Mouse (Mus musculus) heart, postnatal 14 days (tissue): Measurements from ENCODE around the gene Itga6. TPM values are rescaled to one million over a fixed set of nuclear protein-coding genes. Genes with fewer than 3 reads are reported as not detected.

Source experiments
- DNase-seq, 2 experiments: peaks; one replicate each; pipeline ENCODE4 v3.0.0; 2021 to 2022
- intact Hi-C: fragments of 180-260 bp; cut with DNase I; formaldehyde crosslinking; loops from one replicate; pipeline ENCODE4 v1.15.1; 2025
- total RNA-seq, 2 experiments: library from RNA; stranded (reverse); gene quantifications; 2 replicates each; pipeline ENCODE4 v1.2.3; 2021

Gene Itga6
- total RNA-seq, 2 experiments from 2014 or later = 79.2 to 80.7 TPM

GRCm38 (mm10) chr2:71790752-71791151 lies 45.3 kb downstream of the Itga6 start:
- no peak for DNase-seq
- intact Hi-C loops = no loop called here

- intact Hi-C loops = no loop called here
These were observed 45.8 kb downstream of the Itga6 start for GRCm38 (mm10) chr2:71791203-71791602.

DNA sequence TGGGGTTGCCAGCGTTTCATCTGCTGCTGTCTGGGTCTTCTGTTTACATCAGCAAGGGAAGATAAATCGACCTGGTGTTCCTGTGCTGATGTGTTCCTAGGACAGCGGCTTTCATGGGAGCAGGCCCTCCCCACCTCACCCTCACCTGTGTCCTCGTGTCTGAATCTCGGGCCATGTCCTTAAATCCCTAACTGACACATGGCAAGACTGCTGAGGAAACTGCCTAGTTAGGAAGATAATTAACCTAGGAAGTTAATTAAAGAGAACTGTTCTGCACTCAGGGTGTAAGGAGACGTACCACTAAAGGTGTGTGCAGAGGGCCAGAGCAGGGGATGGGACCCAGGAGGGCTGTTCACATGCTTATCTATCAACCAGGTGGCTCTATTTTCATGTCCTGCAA lies 48.7 kb downstream of the Itga6 start:
- DNase-seq = no peak
- intact Hi-C loops = no loop called here

More at GRCm38 (mm10) chr2:71791203-71791602, 45.8 kb downstream of the Itga6 start:
- no peak for DNase-seq

DNA sequence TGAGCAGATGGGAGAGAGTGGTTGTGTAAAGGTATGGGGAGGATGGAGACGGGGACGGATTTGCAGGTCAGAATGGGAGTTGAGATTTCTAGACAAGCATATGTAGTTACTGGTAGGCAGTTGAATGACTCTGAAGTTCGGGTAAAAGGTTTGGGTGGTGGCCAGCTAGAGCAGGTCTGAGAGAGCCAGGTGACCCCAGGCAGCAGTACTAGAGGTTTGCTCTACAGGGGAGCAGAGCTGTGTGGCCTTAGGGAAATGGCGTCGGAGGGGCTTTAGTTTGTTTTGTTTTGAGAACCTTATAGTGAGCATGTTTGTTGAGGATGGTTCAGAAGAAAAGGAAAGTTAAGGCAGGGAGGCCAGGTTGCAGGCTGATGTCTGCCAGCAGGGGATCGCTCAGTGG lies 51.4 kb downstream of the Itga6 start:
- intact Hi-C loops = no loop called here
- no peak for DNase-seq

GRCm38 (mm10) chr2:71800798-71801197 lies 55.4 kb downstream of the Itga6 start:
- DNase-seq = no peak
- intact Hi-C loops = no loop called here

GRCm38 (mm10) chr2:71801691-71802090 lies 56.3 kb downstream of the Itga6 start:
- intact Hi-C loops = no loop called here
- no peak for DNase-seq

GRCm38 (mm10) chr2:71802131-71802530 lies 56.7 kb downstream of the Itga6 start:
- intact Hi-C loops = no loop called here
- no peak for DNase-seq

DNA sequence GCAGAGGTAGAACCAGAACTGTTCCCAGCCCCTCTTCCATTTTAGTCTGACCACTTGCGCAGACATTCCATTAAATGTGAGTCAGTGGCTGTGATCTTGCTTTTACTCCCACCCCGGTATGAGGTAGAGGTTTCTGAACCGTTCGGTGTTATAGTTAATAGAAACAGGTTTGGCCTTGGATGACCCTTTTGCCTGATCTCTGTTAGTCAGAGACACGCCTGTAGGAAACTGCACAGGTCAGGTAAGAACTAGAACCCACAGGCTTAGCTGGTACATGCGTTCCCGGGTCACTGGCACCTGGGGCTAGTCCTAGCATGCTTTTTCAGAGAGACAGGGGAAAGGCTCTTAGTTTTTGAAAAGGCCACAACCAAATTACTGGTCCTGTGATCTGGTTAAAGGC lies 59.7 kb downstream of the Itga6 start:
- intact Hi-C loops = no loop called here
- no peak for DNase-seq

DNA sequence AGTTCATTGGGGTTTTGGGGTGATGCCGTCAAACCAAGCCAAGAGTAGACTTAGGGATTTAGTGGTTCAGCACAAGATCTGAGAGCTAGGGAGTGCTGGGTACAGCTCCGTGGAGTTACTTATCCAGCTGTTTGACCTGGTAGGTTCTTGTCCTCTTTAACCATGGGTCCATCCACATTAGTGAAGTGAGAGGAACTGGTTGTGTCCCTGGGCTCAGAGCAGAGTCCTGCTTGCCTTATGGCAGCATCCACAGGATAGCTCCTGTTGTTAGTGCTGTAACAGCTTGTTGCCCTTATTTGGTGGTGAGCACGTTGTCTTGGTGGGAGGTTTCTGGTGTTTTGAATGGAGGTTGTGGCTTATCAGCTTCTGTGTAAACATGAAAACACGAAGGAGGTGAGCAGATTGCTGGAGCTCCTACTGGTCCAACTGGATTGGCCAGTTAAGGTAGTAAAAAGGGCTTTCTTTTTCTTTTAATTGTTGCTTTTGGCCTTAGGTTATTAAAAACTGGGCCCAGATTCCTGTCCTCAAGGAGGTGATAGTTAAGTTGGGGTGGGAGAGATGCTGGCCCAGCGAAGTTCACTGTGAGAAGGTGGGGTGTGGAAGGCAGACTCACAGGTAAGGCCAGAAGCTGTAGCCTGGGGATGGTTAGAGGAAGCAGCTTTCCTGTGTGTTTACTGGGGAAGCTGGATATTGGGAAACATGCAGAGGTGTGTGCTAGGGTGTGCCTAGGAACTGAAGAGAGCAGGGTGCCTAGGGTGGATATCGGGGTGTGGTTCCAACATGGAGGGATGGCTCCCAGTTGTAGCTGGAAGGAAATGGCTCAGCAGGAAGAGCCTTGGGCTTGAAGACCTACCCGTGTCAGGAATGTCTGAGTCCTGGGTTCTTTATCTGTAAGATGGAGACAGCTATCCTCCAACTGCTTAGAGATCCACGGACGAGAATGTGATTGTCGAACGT lies 60.5 kb downstream of the Itga6 start:
- no peak for DNase-seq
- intact Hi-C loops = no loop called here

- intact Hi-C loops = no loop called here
- DNase-seq = no peak
These were observed 64.0 kb downstream of the Itga6 start for GRCm38 (mm10) chr2:71809289-71809860.

DNA sequence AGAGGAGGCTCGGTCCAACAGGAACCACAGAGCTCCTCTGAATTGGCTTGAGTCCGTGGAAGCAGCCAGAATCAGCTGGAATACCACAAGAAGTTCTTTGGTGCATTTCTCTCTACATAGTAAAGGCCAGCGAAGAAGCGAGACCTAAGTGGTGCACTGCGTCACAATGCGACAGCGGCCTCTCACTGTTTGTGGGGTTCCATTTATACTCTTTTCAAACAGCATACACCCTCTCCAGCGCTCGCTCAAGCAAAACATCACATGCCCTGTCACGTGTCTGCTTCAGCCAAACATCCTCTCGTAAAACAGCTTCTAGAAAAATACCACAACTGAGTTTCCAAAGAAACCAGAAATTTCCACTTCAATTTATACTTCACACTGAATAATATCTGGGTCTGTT lies 64.6 kb downstream of the Itga6 start:
- no peak for DNase-seq
- intact Hi-C loops = loop anchor here (5.0 to 10.0 kb wide), 4 partner anchors 53 to 555 kb away; no protein-coding TSS in a partner anchor

DNA sequence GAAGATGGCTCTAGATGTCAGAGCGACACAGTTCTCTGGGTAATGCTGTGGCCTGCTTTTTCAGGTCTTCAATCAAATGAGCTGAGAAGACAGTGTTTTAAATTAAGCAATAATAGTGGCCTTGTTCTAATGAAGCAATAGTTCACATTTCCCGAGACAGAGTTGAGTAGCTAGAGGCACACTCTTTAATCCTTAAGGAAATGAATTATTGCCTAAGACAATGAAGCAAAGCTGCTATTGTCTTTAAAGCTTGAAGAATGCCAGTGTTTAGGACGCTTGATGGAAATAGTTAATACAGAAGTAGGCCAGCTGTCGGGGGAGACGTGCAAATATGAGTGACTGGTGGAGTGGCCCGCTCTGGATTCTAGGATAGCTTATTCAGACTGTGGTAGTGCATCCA lies 65.5 kb downstream of the Itga6 start:
- intact Hi-C loops = loop anchor here (5.0 to 10.0 kb wide), 4 partner anchors 54 to 556 kb away; no protein-coding TSS in a partner anchor
- no peak for DNase-seq

GRCm38 (mm10) chr2:71812221-71813021 lies 67.0 kb downstream of the Itga6 start:
- intact Hi-C loops = loop anchor here (1.0 to 10.0 kb wide), 6 partner anchors 24 to 558 kb away; no protein-coding TSS in a partner anchor
- DNase-seq = peak; percentile 86 to 91

GRCm38 (mm10) chr2:71813022-71813358 lies 67.6 kb downstream of the Itga6 start:
- intact Hi-C loops = loop anchor here (2.0 to 10.0 kb wide), 5 partner anchors 24 to 558 kb away; no protein-coding TSS in a partner anchor

GRCm38 (mm10) chr2:71813371-71813770 lies 68.0 kb downstream of the Itga6 start:
- DNase-seq = no peak
- intact Hi-C loops = loop anchor here (2.0 to 10.0 kb wide), 5 partner anchors 25 to 559 kb away; no protein-coding TSS in a partner anchor

More at GRCm38 (mm10) chr2:71813022-71813358, 67.6 kb downstream of the Itga6 start:
- DNase-seq = no peak

GRCm38 (mm10) chr2:71814016-71814415 lies 68.6 kb downstream of the Itga6 start:
- peak; percentile 20 to 26 for DNase-seq
- intact Hi-C loops = loop anchor here (5.0 to 10.0 kb wide), 4 partner anchors 57 to 559 kb away; no protein-coding TSS in a partner anchor

DNA sequence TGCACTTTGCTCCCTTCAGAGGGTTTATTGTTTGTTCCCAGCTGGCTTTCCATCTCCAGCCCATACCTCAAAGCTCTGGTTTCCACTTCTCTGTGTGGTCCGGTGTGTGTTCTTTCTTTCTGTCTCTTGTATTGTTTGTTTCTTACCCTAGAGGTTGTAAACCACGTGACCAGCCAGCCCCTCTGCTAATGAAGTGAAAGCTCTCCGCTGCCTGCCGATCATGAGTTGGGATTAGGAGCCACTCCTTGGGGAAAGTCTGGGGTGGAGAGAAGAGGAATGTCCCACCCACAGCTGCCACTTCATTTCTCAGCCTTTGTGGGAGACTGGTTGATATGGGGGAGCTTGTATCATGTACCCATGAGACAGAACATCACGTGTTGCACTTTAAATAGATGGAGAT lies 69.9 kb downstream of the Itga6 start:
- DNase-seq = no peak
- intact Hi-C loops = loop anchor here (5.0 to 10.0 kb wide), 3 partner anchors 233 to 658 kb away; no protein-coding TSS in a partner anchor

- peak in 1 of 2 experiments; percentile 23 for DNase-seq
- intact Hi-C loops = loop anchor here (1.0 to 10.0 kb wide), 4 partner anchors 217 to 659 kb away; no protein-coding TSS in a partner anchor
These were observed 71.1 kb downstream of the Itga6 start for GRCm38 (mm10) chr2:71816391-71817041.

DNA sequence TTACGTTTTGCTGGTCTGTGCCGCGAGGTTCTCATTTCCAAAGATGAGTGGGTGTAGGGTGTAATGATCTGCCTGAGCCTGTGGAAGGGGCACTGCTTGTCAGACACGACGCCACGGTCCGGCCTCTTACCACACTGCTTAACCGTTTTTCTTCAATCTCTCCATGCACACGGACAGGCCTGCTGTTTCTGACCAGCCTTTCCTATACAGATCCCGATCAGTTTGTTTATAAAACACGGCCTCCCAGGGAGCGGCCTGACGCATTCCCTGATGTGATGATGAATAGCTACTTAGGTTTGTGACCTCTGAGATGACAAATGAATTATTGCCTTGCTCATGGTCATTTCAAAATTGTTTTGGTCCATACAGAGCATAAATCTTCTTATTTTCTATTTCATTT lies 78.7 kb downstream of the Itga6 start:
- no peak for DNase-seq
- intact Hi-C loops = no loop called here

GRCm38 (mm10) chr2:71827711-71828110 lies 82.3 kb downstream of the Itga6 start:
- intact Hi-C loops = no loop called here

More at GRCm38 (mm10) chr2:71827711-71828110, 82.3 kb downstream of the Itga6 start:
- DNase-seq = no peak
